Mouse (Mus musculus): ENCODE data around the gene Tfg. TPM values are rescaled to one million over a fixed set of nuclear protein-coding genes. Genes with fewer than 3 reads are reported as not detected.
A peak's percentile ranks its signal among the peaks of the same experiment; 100 is the strongest.

The Tfg gene
- 164 and 176 TPM in 2 replicates for polyA plus RNA-seq (2015; fragmentation: Nextera tagmentation; extraction: Ambion mirVana)

- WGBS, result under 1% methylated on average over 59 of the region's 62 CpGs
- Histone ChIP-seq H3K36me3 (ENCODE audit: control insufficient read depth, insufficient read depth, low read length) (no peaks in the 10 kb centered on the region), H3K27ac (ENCODE audit: low read depth, low read length) (peak within 1 kb of the TSS; percentile 99), H3K27me3 (replicated peaks; ENCODE audit: control insufficient read depth, insufficient read depth, low read length) (no peaks in the 10 kb centered on the region), H3K9ac (ENCODE audit: low read depth, low read length) (peak within 1 kb of the TSS; percentile 91), H3K4me2 (ENCODE audit: low read length) (peak within 1 kb of the TSS; percentile 70), H3K9me3 (ENCODE audit: control insufficient read depth, low read length) (no peaks in the 10 kb centered on the region), H3K4me3 (ENCODE audit: low read length) (peak within 1 kb of the TSS; percentile 90), H3K4me1 (ENCODE audit: control insufficient read depth, insufficient read depth, low read depth, low read length) (peaks cover 11% of the 10 kb centered on the region)
- peak; percentile 99 for ATAC-seq
These were observed at the start of gene Tfg for GRCm38 (mm10) chr16:56717224-56718200. Gene Tfg, minus strand, starts transcription at chr16:56717450.

GRCm38 (mm10) chr16:56729060-56729459, 11.8 kb upstream of the Tfg start:
- H3K27ac ChIP-seq (ENCODE audit: low read depth, low read length), result no peak overlapping the region
- 11% methylated on average over 1 of the region's 1 CpGs for WGBS
- no peak for ATAC-seq

GRCm38 (mm10) chr16:56724927-56725326, 7.7 kb upstream of the Tfg start:
- Histone ChIP-seq H3K27ac (ENCODE audit: low read depth, low read length) (no peak overlapping the region), H3K27me3 (replicated peaks; ENCODE audit: control insufficient read depth, insufficient read depth, low read length) (no peaks in the 10 kb centered on the region), H3K9me3 (ENCODE audit: control insufficient read depth, low read length) (no peaks in the 10 kb centered on the region), H3K4me1 (ENCODE audit: control insufficient read depth, insufficient read depth, low read depth, low read length) (no peaks in the 10 kb centered on the region), H3K36me3 (ENCODE audit: control insufficient read depth, insufficient read depth, low read length) (no peaks in the 10 kb centered on the region), H3K4me3 (ENCODE audit: low read length) (no peak overlapping the region), H3K4me2 (ENCODE audit: low read length) (no peak overlapping the region), H3K9ac (ENCODE audit: low read depth, low read length) (no peak overlapping the region)
- ATAC-seq, result no peak; the same call in 1 of the 2 replicates
- WGBS, result 82% methylated on average over 10 of the region's 10 CpGs

More at GRCm38 (mm10) chr16:56729060-56729459, 11.8 kb upstream of the Tfg start:
- no peaks in the 10 kb centered on the region for H3K36me3 ChIP-seq (ENCODE audit: control insufficient read depth, insufficient read depth, low read length)
- no peaks in the 10 kb centered on the region for H3K4me1 ChIP-seq (ENCODE audit: control insufficient read depth, insufficient read depth, low read depth, low read length)
- no peaks in the 10 kb centered on the region for H3K9me3 ChIP-seq (ENCODE audit: control insufficient read depth, low read length)
- H3K9ac ChIP-seq (ENCODE audit: low read depth, low read length), result no peak overlapping the region
- no peak overlapping the region for H3K4me2 ChIP-seq (ENCODE audit: low read length)
- H3K27me3 ChIP-seq (replicated peaks; ENCODE audit: control insufficient read depth, insufficient read depth, low read length), result no peaks in the 10 kb centered on the region
- H3K4me3 ChIP-seq (ENCODE audit: low read length), result no peak overlapping the region

GRCm38 (mm10) chr16:56722357-56722756, 5.1 kb upstream of the Tfg start:
- H3K9ac ChIP-seq (ENCODE audit: low read depth, low read length), result no peak overlapping the region
- H3K4me2 ChIP-seq (ENCODE audit: low read length), result no peak overlapping the region
- H3K4me1 ChIP-seq (ENCODE audit: control insufficient read depth, insufficient read depth, low read depth, low read length), result no peaks in the 10 kb centered on the region; the same call in 1 of the 2 replicates
- H3K9me3 ChIP-seq (ENCODE audit: control insufficient read depth, low read length), result no peaks in the 10 kb centered on the region
- H3K27ac ChIP-seq (ENCODE audit: low read depth, low read length), result no peak overlapping the region
- 76% methylated on average over 4 of the region's 4 CpGs for WGBS
- H3K4me3 ChIP-seq (ENCODE audit: low read length), result no peak overlapping the region
- no peaks in the 10 kb centered on the region for H3K36me3 ChIP-seq (ENCODE audit: control insufficient read depth, insufficient read depth, low read length)
- no peaks in the 10 kb centered on the region for H3K27me3 ChIP-seq (replicated peaks; ENCODE audit: control insufficient read depth, insufficient read depth, low read length)
- ATAC-seq, result no peak

- no peak overlapping the region for H3K4me3 ChIP-seq (ENCODE audit: low read length)
- H3K36me3 ChIP-seq (ENCODE audit: control insufficient read depth, insufficient read depth, low read length), result no peaks in the 10 kb centered on the region
- H3K27me3 ChIP-seq (replicated peaks; ENCODE audit: control insufficient read depth, insufficient read depth, low read length), result no peaks in the 10 kb centered on the region
- H3K9me3 ChIP-seq (ENCODE audit: control insufficient read depth, low read length), result no peaks in the 10 kb centered on the region
- H3K27ac ChIP-seq (ENCODE audit: low read depth, low read length), result no peak overlapping the region
- H3K4me2 ChIP-seq (ENCODE audit: low read length), result no peak overlapping the region
- H3K9ac ChIP-seq (ENCODE audit: low read depth, low read length), result no peak overlapping the region
- peaks cover 11% of the 10 kb centered on the region for H3K4me1 ChIP-seq (ENCODE audit: control insufficient read depth, insufficient read depth, low read depth, low read length)
- ATAC-seq, result no peak
These were observed 1.8 kb upstream of the Tfg start for GRCm38 (mm10) chr16:56719031-56719430.

GRCm38 (mm10) chr16:56716557-56717179, 582 bp downstream of the Tfg start:
- Histone ChIP-seq H3K4me3 (ENCODE audit: low read length) (peak overlapping the region; percentile 90), H3K27me3 (replicated peaks; ENCODE audit: control insufficient read depth, insufficient read depth, low read length) (no peaks in the 10 kb centered on the region), H3K4me1 (ENCODE audit: control insufficient read depth, insufficient read depth, low read depth, low read length) (peaks cover 11% of the 10 kb centered on the region), H3K9me3 (ENCODE audit: control insufficient read depth, low read length) (no peaks in the 10 kb centered on the region), H3K36me3 (ENCODE audit: control insufficient read depth, insufficient read depth, low read length) (peaks cover 5% of the 10 kb centered on the region), H3K27ac (ENCODE audit: low read depth, low read length) (peak overlapping the region; percentile 99), H3K9ac (ENCODE audit: low read depth, low read length) (peak overlapping the region; percentile 91), H3K4me2 (ENCODE audit: low read length) (peak overlapping the region; percentile 70)
- ATAC-seq, result peak; percentile 80
- under 1% methylated on average over 29 of the region's 38 CpGs for WGBS

GRCm38 (mm10) chr16:56715608-56716007, 1.6 kb downstream of the Tfg start:
- no peaks in the 10 kb centered on the region for H3K27me3 ChIP-seq (replicated peaks; ENCODE audit: control insufficient read depth, insufficient read depth, low read length)

GRCm38 (mm10) chr16:56710071-56710470, 7.2 kb downstream of the Tfg start:
- H3K4me1 ChIP-seq (ENCODE audit: control insufficient read depth, insufficient read depth, low read depth, low read length), result no peaks in the 10 kb centered on the region
- H3K27me3 ChIP-seq (replicated peaks; ENCODE audit: control insufficient read depth, insufficient read depth, low read length), result no peaks in the 10 kb centered on the region
- no peak overlapping the region for H3K27ac ChIP-seq (ENCODE audit: low read depth, low read length)
- H3K36me3 ChIP-seq (ENCODE audit: control insufficient read depth, insufficient read depth, low read length), result peaks cover 17% of the 10 kb centered on the region
- WGBS, result 95% methylated on average over 3 of the region's 3 CpGs
- ATAC-seq, result no peak
- no peaks in the 10 kb centered on the region for H3K9me3 ChIP-seq (ENCODE audit: control insufficient read depth, low read length)
- H3K4me3 ChIP-seq (ENCODE audit: low read length), result no peak overlapping the region
- no peak overlapping the region for H3K4me2 ChIP-seq (ENCODE audit: low read length)
- H3K9ac ChIP-seq (ENCODE audit: low read depth, low read length), result no peak overlapping the region

More at GRCm38 (mm10) chr16:56715608-56716007, 1.6 kb downstream of the Tfg start:
- Histone ChIP-seq H3K9ac (ENCODE audit: low read depth, low read length) (no peak overlapping the region), H3K4me1 (ENCODE audit: control insufficient read depth, insufficient read depth, low read depth, low read length) (peaks cover 11% of the 10 kb centered on the region), H3K4me2 (ENCODE audit: low read length) (peak overlapping the region; percentile 70), H3K36me3 (ENCODE audit: control insufficient read depth, insufficient read depth, low read length) (peaks cover 11% of the 10 kb centered on the region), H3K4me3 (ENCODE audit: low read length) (no peak overlapping the region; the same call in 1 of the 2 replicates), H3K9me3 (ENCODE audit: control insufficient read depth, low read length) (no peaks in the 10 kb centered on the region), H3K27ac (ENCODE audit: low read depth, low read length) (no peak overlapping the region)
- WGBS, result 74% methylated on average over 3 of the region's 3 CpGs
- ATAC-seq, result no peak

GRCm38 (mm10) chr16:56705731-56706130, 11.5 kb downstream of the Tfg start:
- Histone ChIP-seq H3K9me3 (ENCODE audit: control insufficient read depth, low read length) (no peaks in the 10 kb centered on the region), H3K4me2 (ENCODE audit: low read length) (no peak overlapping the region), H3K36me3 (ENCODE audit: control insufficient read depth, insufficient read depth, low read length) (peaks cover 17% of the 10 kb centered on the region), H3K4me3 (ENCODE audit: low read length) (no peak overlapping the region), H3K9ac (ENCODE audit: low read depth, low read length) (no peak overlapping the region), H3K4me1 (ENCODE audit: control insufficient read depth, insufficient read depth, low read depth, low read length) (no peaks in the 10 kb centered on the region), H3K27ac (ENCODE audit: low read depth, low read length) (no peak overlapping the region), H3K27me3 (replicated peaks; ENCODE audit: control insufficient read depth, insufficient read depth, low read length) (no peaks in the 10 kb centered on the region)
- WGBS, result 87% methylated on average over 3 of the region's 3 CpGs
- ATAC-seq, result no peak
